Mouse (Mus musculus) forebrain, embryonic 10.5 days (tissue): Measurements from ENCODE around the gene Slc2a9. TPM values are rescaled to one million over a fixed set of nuclear protein-coding genes. Genes with fewer than 3 reads are reported as not detected.

ENCODE experiments used
- DNase-seq: peaks from one replicate; pipeline ENCODE4 v3.0.0-alpha.2; 2017; ENCODE audit warnings: low spot score; ENCODE audit errors: extremely low spot score
- H3K27ac ChIP-seq: fragments of 300-500 bp; sonication (generic); 2 replicates; pipeline ENCODE4 v1.5.1; 2016; ENCODE audit warnings: mild to moderate bottlenecking
- H3K27me3 ChIP-seq: fragments of 300-500 bp; sonication (generic); 2 replicates; pipeline ENCODE4 v1.6.1; 2016; ENCODE audit warnings: mild to moderate bottlenecking; ENCODE audit not compliant: poor library complexity, severe bottlenecking
- H3K36me3 ChIP-seq: fragments of 300-500 bp; sonication (generic); replicated peaks from 2 replicates; pipeline ENCODE4 v1.6.1; 2016; ENCODE audit warnings: mild to moderate bottlenecking, moderate library complexity
- H3K4me1 ChIP-seq: fragments of 300-500 bp; sonication (generic); 2 replicates; pipeline ENCODE4 v1.6.1; 2016
- H3K4me3 ChIP-seq: fragments of 300-500 bp; sonication (generic); 2 replicates; pipeline ENCODE4 v1.5.1; 2016; ENCODE audit warnings: mild to moderate bottlenecking, moderate library complexity
- H3K9me3 ChIP-seq: fragments of 300-500 bp; sonication (generic); 2 replicates; pipeline ENCODE4 v1.6.1; 2016; ENCODE audit warnings: mild to moderate bottlenecking, moderate library complexity
- WGBS: fragments of 180-500 bp; shearing (Covaris S2); methylation state at CpG from one replicate; pipeline ENCODE4 v1.1.7; 2016; 5-methylcytosine and 5-hydroxymethylcytosine counted together
- polyA plus RNA-seq: library from polyadenylated mRNA; unstranded; fragments of >200 nt; fragmentation: Nextera tagmentation; extraction: Ambion mirVana; gene quantifications from 2 replicates; pipeline ENCODE4 v1.2.1, GENCODE M21; 2016

Slc2a9 gene
- polyA plus RNA-seq, 1 experiment from 2014 or later = 0.47 TPM

- H3K9me3 ChIP-seq = no peaks in the 10 kb centered on the region
- H3K27ac ChIP-seq = no peak overlapping the region
- WGBS = 93% methylated on average over 5 of the region's 5 CpGs
- no peak overlapping the region for H3K4me3 ChIP-seq
- H3K36me3 ChIP-seq = no peaks in the 10 kb centered on the region
- H3K4me1 ChIP-seq = peaks cover 13% of the 10 kb centered on the region
- no peak for DNase-seq
- H3K27me3 ChIP-seq = no peaks in the 10 kb centered on the region; the same call in 1 of the 2 replicates
Observed at GRCm38 (mm10) chr5:38379970-38380369, 123.0 kb downstream of the Slc2a9 start.

DNA sequence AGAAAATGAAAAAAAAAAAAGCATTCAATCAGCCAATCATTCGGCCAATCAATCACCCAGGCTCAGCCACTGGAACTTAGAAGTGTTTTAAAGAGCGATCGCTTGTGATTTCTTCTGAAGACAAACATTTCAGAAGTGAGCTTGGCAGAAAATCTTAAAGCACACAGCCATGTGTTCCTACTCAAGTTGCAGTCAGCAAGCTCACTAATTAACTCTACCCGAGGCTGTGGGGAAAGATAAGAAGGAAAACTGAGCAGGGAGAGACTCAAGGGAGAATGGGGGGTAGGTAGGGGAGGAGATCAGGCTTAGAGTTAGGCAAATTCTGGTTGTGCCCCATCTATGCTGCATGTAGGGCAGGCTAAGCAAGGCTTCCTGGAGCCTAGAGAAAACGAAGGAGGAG is 130.6 kb downstream of the Slc2a9 start:
- 55% methylated on average over 5 of the region's 5 CpGs for WGBS
- DNase-seq = no peak
- Histone ChIP-seq H3K27me3 (no peaks in the 10 kb centered on the region), H3K9me3 (no peaks in the 10 kb centered on the region), H3K4me3 (no peak overlapping the region), H3K36me3 (no peaks in the 10 kb centered on the region), H3K4me1 (peaks cover 7% of the 10 kb centered on the region), H3K27ac (no peak overlapping the region)

DNA sequence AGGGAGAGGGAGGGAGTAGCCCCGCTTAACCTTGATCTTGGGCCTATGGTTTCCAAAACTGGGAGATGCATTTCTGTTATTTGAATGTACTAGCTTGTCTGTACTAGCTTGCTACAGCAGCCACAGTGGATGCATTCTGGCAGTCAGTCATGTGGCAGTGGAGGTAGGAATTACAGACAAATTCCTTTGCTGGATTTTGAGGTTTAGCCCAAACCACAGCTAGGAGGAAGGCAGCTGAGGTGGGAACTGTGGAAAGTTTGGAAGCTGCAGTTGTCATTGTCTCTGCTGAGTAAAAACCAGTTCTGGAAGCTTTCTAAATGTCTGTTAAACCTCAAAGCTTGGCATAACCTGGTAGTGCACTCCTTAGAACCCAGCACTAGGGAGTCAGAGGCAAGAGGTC is 131.6 kb downstream of the Slc2a9 start:
- WGBS = 83% methylated on average over 1 of the region's 1 CpGs
- Histone ChIP-seq H3K27me3 (0 out of 2 replicates have a peak, but pooled peaks cover 2% of the 10 kb centered on the region), H3K4me3 (no peak overlapping the region), H3K36me3 (no peaks in the 10 kb centered on the region), H3K9me3 (no peaks in the 10 kb centered on the region), H3K4me1 (peaks cover 18% of the 10 kb centered on the region), H3K27ac (no peak overlapping the region)
- no peak for DNase-seq

DNA sequence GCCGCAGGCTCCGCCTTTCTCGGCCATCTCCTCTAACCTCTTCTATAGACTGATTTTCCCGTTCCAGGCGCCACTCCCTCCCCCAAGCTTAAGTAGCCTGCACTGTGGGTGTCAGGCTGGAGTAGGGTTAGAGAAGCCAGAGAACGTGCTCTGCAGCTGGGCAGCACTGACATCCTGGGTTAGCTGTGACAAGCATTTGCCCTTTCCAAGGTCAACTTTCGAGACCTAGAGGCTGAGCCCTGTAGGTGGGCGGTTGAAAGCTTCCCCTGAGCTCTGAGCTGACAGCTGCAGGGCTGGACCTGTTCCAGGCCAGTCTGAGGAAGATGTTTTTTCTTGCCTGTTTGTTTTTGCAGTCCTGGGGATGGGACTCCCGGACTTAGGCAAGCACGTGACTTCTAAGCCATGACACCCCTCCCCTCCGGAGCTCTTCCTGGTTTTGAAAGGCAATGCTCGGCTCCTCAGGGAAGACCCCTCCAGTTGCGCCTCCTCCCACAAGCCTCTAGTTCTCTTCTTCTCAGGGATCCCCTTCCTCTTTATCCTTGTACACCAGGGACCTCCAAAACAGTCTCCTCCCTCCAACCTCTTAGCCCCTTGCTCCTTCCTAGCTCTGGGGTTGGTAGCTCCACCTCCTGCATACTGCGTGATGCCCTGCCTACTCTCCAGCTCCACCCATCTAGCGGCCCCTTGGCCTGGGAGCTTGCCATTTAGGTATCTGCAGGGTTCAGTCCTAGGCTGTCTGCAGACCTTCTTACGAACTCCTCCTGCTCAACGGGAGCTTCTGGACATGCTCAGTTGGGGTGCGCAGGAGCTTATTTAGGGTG is 136.1 kb downstream of the Slc2a9 start:
- no peaks in the 10 kb centered on the region for H3K9me3 ChIP-seq
- 11% methylated on average over 18 of the region's 18 CpGs for WGBS
- peak; percentile 30 for DNase-seq
- no peaks in the 10 kb centered on the region for H3K36me3 ChIP-seq
- peaks cover 36% of the 10 kb centered on the region for H3K27me3 ChIP-seq
- peaks cover 26% of the 10 kb centered on the region for H3K4me1 ChIP-seq
- H3K27ac ChIP-seq = peak overlapping the region; percentile 27; the same call in 1 of the 2 replicates
- peak overlapping the region; percentile 44 for H3K4me3 ChIP-seq

DNA sequence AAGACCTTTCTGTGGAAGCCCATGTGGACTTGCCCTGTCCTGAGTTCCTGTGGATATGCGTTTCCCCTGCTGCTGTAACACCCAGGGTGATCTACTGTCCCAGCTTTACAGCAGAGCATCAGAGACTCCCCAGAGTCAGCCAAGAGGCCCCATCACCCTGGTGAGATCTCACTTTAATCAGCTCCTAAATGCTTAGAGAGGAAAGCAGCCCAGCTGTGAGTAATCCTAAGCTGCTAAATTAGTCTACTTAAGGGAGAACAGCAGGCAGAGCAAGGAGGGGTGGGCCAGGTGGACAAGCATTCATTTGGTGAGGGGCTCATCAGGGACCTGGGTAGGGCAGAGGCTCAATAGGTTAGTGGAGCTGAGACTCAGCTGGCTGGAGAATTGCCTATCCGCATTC is 137.4 kb downstream of the Slc2a9 start:
- H3K4me3 ChIP-seq = no peak overlapping the region
- H3K36me3 ChIP-seq = no peaks in the 10 kb centered on the region
- no peaks in the 10 kb centered on the region for H3K9me3 ChIP-seq
- H3K27ac ChIP-seq = no peak overlapping the region
- 31% methylated on average over 2 of the region's 2 CpGs for WGBS
- no peak for DNase-seq
- H3K27me3 ChIP-seq = peaks cover 36% of the 10 kb centered on the region
- peaks cover 26% of the 10 kb centered on the region for H3K4me1 ChIP-seq

- Histone ChIP-seq H3K4me1 (peaks cover 26% of the 10 kb centered on the region), H3K4me3 (no peak overlapping the region), H3K27me3 (peaks cover 36% of the 10 kb centered on the region), H3K27ac (no peak overlapping the region), H3K9me3 (no peaks in the 10 kb centered on the region), H3K36me3 (no peaks in the 10 kb centered on the region)
- WGBS = 80% methylated on average over 5 of the region's 5 CpGs
- DNase-seq = no peak
Observed at GRCm38 (mm10) chr5:38364396-38364795, 138.5 kb downstream of the Slc2a9 start.

- 85% methylated on average over 2 of the region's 2 CpGs for WGBS
- no peaks in the 10 kb centered on the region for H3K36me3 ChIP-seq
- DNase-seq = no peak
Observed at GRCm38 (mm10) chr5:38359716-38360115, 143.2 kb downstream of the Slc2a9 start.

DNA sequence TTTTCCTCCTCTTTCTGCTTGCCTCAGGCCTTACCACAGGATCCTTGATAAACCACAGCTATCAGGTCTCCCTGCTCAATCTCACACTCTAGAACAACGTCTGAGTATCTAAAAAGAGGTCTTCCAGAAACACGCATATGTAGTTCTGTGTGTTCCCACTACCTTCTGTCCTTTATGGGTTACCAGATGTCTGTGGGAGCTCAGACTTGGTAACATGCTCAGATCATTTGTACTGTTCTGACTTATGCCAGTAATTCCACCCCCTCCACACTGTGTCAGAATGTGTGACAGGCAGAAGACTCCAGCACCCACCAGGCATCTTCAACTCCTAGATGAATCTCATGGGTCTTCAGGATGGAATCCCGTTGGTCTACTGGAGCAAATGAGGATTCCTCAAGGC is 146.0 kb downstream of the Slc2a9 start:
- no peak overlapping the region for H3K27ac ChIP-seq
- H3K9me3 ChIP-seq = no peaks in the 10 kb centered on the region
- H3K36me3 ChIP-seq = no peaks in the 10 kb centered on the region
- H3K27me3 ChIP-seq = peaks cover 8% of the 10 kb centered on the region; the same call in 1 of the 2 replicates
- no peak overlapping the region for H3K4me3 ChIP-seq
- DNase-seq = no peak
- WGBS = 86% methylated on average over 3 of the region's 3 CpGs
- H3K4me1 ChIP-seq = peaks cover 2% of the 10 kb centered on the region

More at GRCm38 (mm10) chr5:38359716-38360115, 143.2 kb downstream of the Slc2a9 start:
- peaks cover 18% of the 10 kb centered on the region for H3K27me3 ChIP-seq
- no peaks in the 10 kb centered on the region for H3K4me1 ChIP-seq
- no peaks in the 10 kb centered on the region for H3K9me3 ChIP-seq
- H3K27ac ChIP-seq = no peak overlapping the region
- no peak overlapping the region for H3K4me3 ChIP-seq

- Histone ChIP-seq H3K27me3 (peaks cover 14% of the 10 kb centered on the region; the same call in 1 of the 2 replicates), H3K27ac (peak overlapping the region; percentile 63; the same call in 1 of the 2 replicates), H3K4me1 (peaks cover 25% of the 10 kb centered on the region), H3K4me3 (no peak overlapping the region), H3K36me3 (no peaks in the 10 kb centered on the region), H3K9me3 (no peaks in the 10 kb centered on the region)
- peak; percentile 41 for DNase-seq
- WGBS = 17% methylated on average over 5 of the region's 5 CpGs
Observed at GRCm38 (mm10) chr5:38350351-38350929, 152.5 kb downstream of the Slc2a9 start.

- peak; percentile 19 for DNase-seq
- Histone ChIP-seq H3K4me1 (peaks cover 28% of the 10 kb centered on the region), H3K27ac (no peak overlapping the region), H3K36me3 (no peaks in the 10 kb centered on the region), H3K27me3 (peaks cover 5% of the 10 kb centered on the region; the same call in 1 of the 2 replicates), H3K9me3 (no peaks in the 10 kb centered on the region), H3K4me3 (no peak overlapping the region)
- 39% methylated on average over 10 of the region's 10 CpGs for WGBS
Observed at GRCm38 (mm10) chr5:38346646-38347432, 156.1 kb downstream of the Slc2a9 start.

DNA sequence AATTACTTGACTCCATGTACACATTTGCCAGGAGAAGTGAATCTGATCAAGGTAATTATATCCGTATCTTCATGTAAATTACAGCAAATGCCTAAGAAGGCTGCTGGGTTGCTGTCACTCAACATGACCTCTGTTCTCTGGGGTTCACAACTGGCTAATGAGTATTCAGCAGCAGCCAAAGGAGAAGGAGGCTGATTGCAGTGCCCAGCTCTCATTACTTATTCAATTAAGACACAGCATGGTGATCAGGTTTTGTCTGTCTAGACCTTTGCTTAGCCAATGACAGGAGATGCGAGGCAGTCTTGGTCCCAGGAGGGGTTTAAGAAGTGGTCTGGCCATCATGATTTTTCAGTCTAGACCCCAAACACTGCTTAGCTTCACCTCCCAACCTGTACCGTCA is 159.8 kb downstream of the Slc2a9 start:
- no peaks in the 10 kb centered on the region for H3K9me3 ChIP-seq
- H3K4me1 ChIP-seq = peaks cover 6% of the 10 kb centered on the region
- no peaks in the 10 kb centered on the region for H3K36me3 ChIP-seq
- peaks cover under 1% of the 10 kb centered on the region; the same call in 1 of the 2 replicates for H3K27me3 ChIP-seq
- WGBS = 76% methylated on average over 3 of the region's 3 CpGs
- no peak overlapping the region for H3K27ac ChIP-seq
- no peak overlapping the region for H3K4me3 ChIP-seq
- DNase-seq = no peak

- H3K4me3 ChIP-seq = no peak overlapping the region
- no peaks in the 10 kb centered on the region for H3K27me3 ChIP-seq
- WGBS = 55% methylated on average over 1 of the region's 1 CpGs
- no peak for DNase-seq
- H3K36me3 ChIP-seq = no peaks in the 10 kb centered on the region
- H3K4me1 ChIP-seq = no peaks in the 10 kb centered on the region
- no peak overlapping the region for H3K27ac ChIP-seq
- H3K9me3 ChIP-seq = no peaks in the 10 kb centered on the region
Observed at GRCm38 (mm10) chr5:38334582-38334981, 168.4 kb downstream of the Slc2a9 start.
